Mouse (Mus musculus) lung, adult 2 months (tissue): ENCODE measurements around the gene Lrrc58.

ENCODE experiments used
- CTCF ChIP-seq: fragments of 200-500 bp; IDR thresholded peaks from 2 replicates; pipeline ENCODE4 v1.5.1; 2011; ENCODE audit warnings: mild to moderate bottlenecking, low read length, control low read depth; ENCODE audit not compliant: insufficient read depth
- POLR2A ChIP-seq: fragments of 200-500 bp; IDR thresholded peaks from 2 replicates; pipeline ENCODE4 v1.6.1; 2011; ENCODE audit warnings: low read depth, mild to moderate bottlenecking, control low read depth, low read length, borderline replicate concordance; ENCODE audit errors: extremely low read depth

GRCm38 (mm10) chr16:37926087-37926486, 57.9 kb downstream of the Lrrc58 start:
- TF ChIP-seq CTCF = no peak
- TF ChIP-seq POLR2A = no peak
